In genomic region chr1:77503711-77504181, GRCm38 (mm10) we compare ENCODE assay signal across 10 mouse cellular contexts. TPM values are rescaled to one million over a fixed set of nuclear protein-coding genes. Genes with fewer than 3 reads are reported as not detected.
A peak's percentile ranks its signal among the peaks of the same experiment; 100 is the strongest.
DNase-seq lines count a peak whose midpoint lies in the region; ATAC-seq and TF ChIP-seq lines count a peak whose summit lies in the region.
"Had no signal": no experiment of that assay in that cellular context is flagged by ENCODE, and none has a peak within 500 bp of the region (broad histone marks: within the 10 kb centered on the region; RNA-seq: fewer than 3 reads in every experiment).

No protein-coding gene starts in this region.

- no peak for TF ChIP-seq CTCF in embryonic fibroblast, embryonic 13.5 days (IDR thresholded peaks at IDR 0.05; ENCODE audit: borderline replicate concordance, insufficient read depth, low read length)

- no peak for ATAC-seq in monocyte, adult 5-6 weeks (replicated peaks; ENCODE audit: insufficient number of reproducible peaks, low FRiP score, low TSS enrichment, poor library complexity, severe bottlenecking)

- peaks cover 2% of the 10 kb centered on the region; the same call in 1 of the 2 replicates for H3K4me1 ChIP-seq in embryonic fibroblast, embryonic 13.5 days (ENCODE audit: control insufficient read depth, insufficient read depth, low read length)

- peak; percentile 10 for DNase-seq in lung, postnatal 36 days
- DNase-seq in lung, postnatal 14 days, result no peak
- DNase-seq in layer of hippocampus, postnatal 36 days, result peak; percentile 47 to 56
- peak; percentile 65 to 68 for DNase-seq in right cerebral cortex, postnatal 36 days (ENCODE audit: low spot score in 2 of 2)
- DNase-seq in urinary bladder, adult 18-20 months (ENCODE audit: low spot score in 2 of 2), result no peak
- DNase-seq in ovary, postnatal 14 days (ENCODE audit: low spot score), result no peak

- H3K4me3 ChIP-seq in embryonic fibroblast, embryonic 13.5 days (ENCODE audit: insufficient read depth, low read length), result no peak overlapping the region
- H3K4me3 ChIP-seq: heart, embryonic 15.5 days had no signal

- H3K27ac ChIP-seq in embryonic fibroblast, embryonic 13.5 days (ENCODE audit: insufficient read depth, low read length), result peak overlapping the region; percentile 20; the same call in 1 of the 2 replicates
- H3K27ac ChIP-seq: heart, embryonic 15.5 days; macrophage had no signal

- no peak for TF ChIP-seq POLR2A in embryonic fibroblast, embryonic 13.5 days (IDR thresholded peaks at IDR 0.05; ENCODE audit: low read depth, low read length)

RNA-seq across cellular contexts. Expression of gene Epha4, which starts 11.1 kb away (rescaled TPM):
- 20.9 and 26.4 TPM in 2 replicates for polyA plus RNA-seq in embryonic fibroblast, embryonic 13.5 days (2011; ENCODE audit: insufficient read length, low read depth, missing spikeins)
- total RNA-seq in layer of hippocampus, postnatal 36 days (2021), result 100 to 1,000 TPM; 298 to 325 TPM
- 8.4 to 15.1 TPM (median 10.3 TPM) in 3 replicates for total RNA-seq in monocyte, adult 5-6 weeks (2017)
- polyA plus RNA-seq: macrophage had no signal

Comparison
In these comparisons a context has a peak if more than half of its experiments do, and no peak if none do; other contexts are left out.
1. DNase-seq: peak in lung, postnatal 36 days (single experiment), layer of hippocampus, postnatal 36 days (2 of 2) and right cerebral cortex, postnatal 36 days (2 of 2); none in lung, postnatal 14 days (single experiment), urinary bladder, adult 18-20 months (0 of 2) and ovary, postnatal 14 days (single experiment).
2. RNA of gene Epha4, which starts 11.1 kb away (total RNA-seq): 298 to 325 TPM in layer of hippocampus, postnatal 36 days; 8.4 to 15.1 TPM in monocyte, adult 5-6 weeks; every median in the first group is over 10 times any median in the second.